In the genomic region with DNA sequence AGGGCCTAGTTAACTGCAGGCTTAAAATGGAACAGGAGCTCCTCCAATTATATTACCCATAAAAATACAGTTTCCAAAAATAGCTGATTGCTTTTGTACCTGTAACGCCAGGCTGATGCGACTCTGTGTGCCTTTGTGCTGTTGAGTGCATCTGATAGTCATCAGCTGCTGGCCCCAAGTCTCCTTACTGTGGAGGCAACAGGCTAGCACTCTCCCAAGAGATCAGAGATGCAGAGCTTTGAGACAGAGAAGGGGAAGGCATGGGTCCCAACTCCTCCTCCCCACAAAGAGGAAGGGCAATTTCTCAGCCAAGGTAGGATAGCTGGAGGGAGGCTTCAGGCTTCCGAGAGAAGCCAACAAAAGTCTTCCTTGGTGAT, we compare ENCODE assay signal across 12 mouse cellular contexts.
DNase-seq lines count a peak whose midpoint lies in the region; ATAC-seq and TF ChIP-seq lines count a peak whose summit lies in the region.
"Had no signal": no experiment of that assay in that cellular context is flagged by ENCODE, and none has a peak within 500 bp of the region (broad histone marks: within the 10 kb centered on the region; RNA-seq: fewer than 3 reads in every experiment).

No protein-coding gene starts in this region.

- no peak overlapping the region for H3K4me2 ChIP-seq in kidney, embryonic 15.5 days
- H3K4me2 ChIP-seq in embryonic facial prominence, embryonic 12.5 days (replicated peaks): no peak overlapping the region; the same call in 1 of the 2 replicates
- peak overlapping the region; percentile 6; the same call in 1 of the 2 replicates for H3K4me2 ChIP-seq in heart, embryonic 11.5 days
- H3K4me2 ChIP-seq in limb, embryonic 14.5 days (replicated peaks; ENCODE audit: low read depth, low read length, severe bottlenecking): no peak overlapping the region

- no peaks in the 10 kb centered on the region for H3K9me3 ChIP-seq in kidney, embryonic 15.5 days (replicated peaks)
- H3K9me3 ChIP-seq in embryonic facial prominence, embryonic 12.5 days: no peaks in the 10 kb centered on the region
- H3K9me3 ChIP-seq in heart, embryonic 11.5 days (replicated peaks; ENCODE audit: control insufficient read depth, low read length): no peaks in the 10 kb centered on the region
- peaks cover 3% of the 10 kb centered on the region; the same call in 1 of the 2 replicates for H3K9me3 ChIP-seq in limb, embryonic 14.5 days (ENCODE audit: control insufficient read depth, low read length)

- peak overlapping the region; percentile 59 for H3K27ac ChIP-seq in kidney, embryonic 15.5 days
- no peak overlapping the region for H3K27ac ChIP-seq in kidney, adult 2 months (ENCODE audit: insufficient read depth, low read depth, low read length)
- peak overlapping the region; percentile 84 for H3K27ac ChIP-seq in embryonic facial prominence, embryonic 12.5 days
- H3K27ac ChIP-seq in heart, embryonic 11.5 days (ENCODE audit: low read depth, low read length): peak overlapping the region; percentile 73
- H3K27ac ChIP-seq in limb, embryonic 14.5 days (replicated peaks; ENCODE audit: low read depth, low read length): peak overlapping the region; percentile 74

- no peak for TF ChIP-seq POLR2A in kidney, adult 2 months (IDR thresholded peaks at IDR 0.05; ENCODE audit: low read depth, low read length)
- TF ChIP-seq POLR2A in limb, embryonic 14.5 days (IDR thresholded peaks at IDR 0.05; ENCODE audit: borderline replicate concordance, extremely low read depth, insufficient read depth, insufficient read length): no peak

- ATAC-seq in kidney, embryonic 15.5 days (replicated peaks; ENCODE audit: low FRiP score): no peak
- no peak for ATAC-seq in embryonic facial prominence, embryonic 12.5 days (ENCODE audit: insufficient number of reproducible peaks, insufficient read depth, low FRiP score, low TSS enrichment)
- ATAC-seq in heart, embryonic 11.5 days (replicated peaks; ENCODE audit: insufficient number of reproducible peaks, low FRiP score, low TSS enrichment): no peak
- ATAC-seq in limb, embryonic 14.5 days (ENCODE audit: low FRiP score, low read depth): peak; percentile 62

- H3K9ac ChIP-seq in kidney, embryonic 15.5 days: no peak overlapping the region
- H3K9ac ChIP-seq in embryonic facial prominence, embryonic 12.5 days: no peak overlapping the region
- H3K9ac ChIP-seq in heart, embryonic 11.5 days (ENCODE audit: low read depth, low read length): 0 out of 2 replicates have a peak overlapping the region, but pooled peaks have one; percentile 10
- H3K9ac ChIP-seq in limb, embryonic 14.5 days (ENCODE audit: low read depth, low read length, severe bottlenecking): no peak overlapping the region

- TF ChIP-seq CTCF in kidney, adult 2 months (conservative IDR thresholded peaks at IDR 0.05; ENCODE audit: insufficient read depth, insufficient read length, low read depth, low read length): no peak

- DNase-seq in kidney, adult 2 months: no peak
- DNase-seq in limb, embryonic 14.5 days (ENCODE audit: low spot score): no peak
- no peak for DNase-seq in adrenal gland, postnatal 36 days
- DNase-seq in T-cell, adult 2 months (ENCODE audit: low spot score): no peak
- no peak for DNase-seq in urinary bladder, adult 18-20 months (ENCODE audit: low spot score in 2 of 2)
- DNase-seq: cerebellum, postnatal 14 days; liver; midbrain, embryonic 14.5 days; right cerebral cortex, postnatal 14 days had no signal

- H3K4me1 ChIP-seq in kidney, embryonic 15.5 days: peaks cover 21% of the 10 kb centered on the region
- no peaks in the 10 kb centered on the region for H3K4me1 ChIP-seq in kidney, adult 2 months (ENCODE audit: control insufficient read depth, insufficient read depth, low read length)
- peaks cover 32% of the 10 kb centered on the region; the same call in 1 of the 2 replicates for H3K4me1 ChIP-seq in embryonic facial prominence, embryonic 12.5 days
- peaks cover 19% of the 10 kb centered on the region for H3K4me1 ChIP-seq in heart, embryonic 11.5 days (ENCODE audit: control insufficient read depth, insufficient read depth, low read length)
- peaks cover 28% of the 10 kb centered on the region for H3K4me1 ChIP-seq in limb, embryonic 14.5 days (ENCODE audit: control insufficient read depth, insufficient read depth, low read length)

- H3K36me3 ChIP-seq in kidney, embryonic 15.5 days: no peaks in the 10 kb centered on the region
- H3K36me3 ChIP-seq in kidney, adult 2 months (ENCODE audit: control insufficient read depth, insufficient read depth, low read length): no peaks in the 10 kb centered on the region
- H3K36me3 ChIP-seq in embryonic facial prominence, embryonic 12.5 days: no peaks in the 10 kb centered on the region
- no peaks in the 10 kb centered on the region for H3K36me3 ChIP-seq in heart, embryonic 11.5 days (ENCODE audit: control insufficient read depth, insufficient read depth, low read length)
- H3K36me3 ChIP-seq in limb, embryonic 14.5 days (ENCODE audit: control insufficient read depth, insufficient read depth, low read length): no peaks in the 10 kb centered on the region

- 45% methylated on average over 3 of the region's 3 CpGs for WGBS in kidney, embryonic 15.5 days
- WGBS in kidney, adult 2 months: 43% methylated on average over 3 of the region's 3 CpGs
- WGBS in embryonic facial prominence, embryonic 12.5 days: 32% methylated on average over 3 of the region's 3 CpGs
- WGBS in heart, embryonic 11.5 days (ENCODE audit: insufficient replicate concordance): 36% methylated on average over 3 of the region's 3 CpGs
- 20% methylated on average over 3 of the region's 3 CpGs for WGBS in limb, embryonic 14.5 days

- no peaks in the 10 kb centered on the region for H3K27me3 ChIP-seq in kidney, embryonic 15.5 days
- H3K27me3 ChIP-seq in kidney, adult 2 months (replicated peaks; ENCODE audit: control insufficient read depth, insufficient read depth, low read length): no peaks in the 10 kb centered on the region
- H3K27me3 ChIP-seq in embryonic facial prominence, embryonic 12.5 days: no peaks in the 10 kb centered on the region
- H3K27me3 ChIP-seq in heart, embryonic 11.5 days (ENCODE audit: control insufficient read depth, insufficient read depth, low read length): no peaks in the 10 kb centered on the region
- H3K27me3 ChIP-seq in limb, embryonic 14.5 days (ENCODE audit: control insufficient read depth, insufficient read depth, low read length): no peaks in the 10 kb centered on the region

- no peak overlapping the region for H3K4me3 ChIP-seq in kidney, embryonic 15.5 days (replicated peaks)
- no peak overlapping the region for H3K4me3 ChIP-seq in kidney, adult 2 months (ENCODE audit: insufficient read depth, low read depth, low read length)
- no peak overlapping the region for H3K4me3 ChIP-seq in embryonic facial prominence, embryonic 12.5 days
- no peak overlapping the region for H3K4me3 ChIP-seq in heart, embryonic 11.5 days (ENCODE audit: low read depth, low read length)
- H3K4me3 ChIP-seq in limb, embryonic 14.5 days (replicated peaks; ENCODE audit: low read length): no peak overlapping the region
